Mouse (Mus musculus): Measurements from ENCODE around the gene Il6st. TPM values are rescaled to one million over a fixed set of nuclear protein-coding genes. Genes with fewer than 3 reads are reported as not detected.
"Not testable (repeated sequence)": the region's sequence is repeated elsewhere in the genome, so short reads cannot be mapped to it uniquely, and the experiment has no call there.

Gene Il6st
- polyA plus RNA-seq, 1 experiment from 2014 or later = 32.0 TPM

DNA sequence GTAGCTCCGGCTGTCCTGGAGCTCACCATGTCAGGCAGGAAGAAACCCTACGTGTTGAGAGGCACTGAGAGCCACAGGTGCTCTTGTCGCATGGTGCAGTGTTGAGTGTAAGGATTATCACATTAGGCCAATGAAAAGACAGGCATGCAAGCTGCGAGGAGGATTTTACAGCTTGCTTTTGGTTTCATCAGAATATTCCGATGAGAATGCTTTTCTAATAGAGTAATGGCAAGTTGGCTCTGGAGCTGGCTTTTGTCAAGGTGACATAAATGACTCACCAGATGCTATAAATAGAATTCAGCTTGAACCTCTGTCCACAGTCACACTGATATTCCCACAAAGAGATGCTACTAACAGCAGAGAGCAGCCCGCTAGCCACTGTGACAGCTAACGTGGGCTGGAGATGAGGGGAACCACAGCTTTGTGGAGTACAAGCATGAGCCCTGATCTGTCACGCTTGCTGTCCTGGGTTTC lies 38.7 kb upstream of the Il6st start:
- Histone ChIP-seq H3K36me3 (ENCODE audit: control insufficient read depth, insufficient read depth, low read length) (no peaks in the 10 kb centered on the region), H3K4me1 (replicated peaks; ENCODE audit: control insufficient read depth, insufficient read depth, low read length) (no peaks in the 10 kb centered on the region), H3K27ac (ENCODE audit: low read depth, low read length) (no peak overlapping the region), H3K9me3 (ENCODE audit: control insufficient read depth, low read length) (no peaks in the 10 kb centered on the region), H3K27me3 (ENCODE audit: control insufficient read depth, insufficient read depth, low read length) (no peaks in the 10 kb centered on the region), H3K4me3 (ENCODE audit: low read depth, low read length) (no peak overlapping the region), H3K9ac (ENCODE audit: low read length) (no peak overlapping the region), H3K4me2 (ENCODE audit: low read depth, low read length, severe bottlenecking) (no peak overlapping the region)
- 79% methylated on average over 8 of the region's 8 CpGs for WGBS
- ATAC-seq (replicated peaks; ENCODE audit: low FRiP score) (no peak), DNase-seq (ENCODE audit: low spot score) (no peak)

DNA sequence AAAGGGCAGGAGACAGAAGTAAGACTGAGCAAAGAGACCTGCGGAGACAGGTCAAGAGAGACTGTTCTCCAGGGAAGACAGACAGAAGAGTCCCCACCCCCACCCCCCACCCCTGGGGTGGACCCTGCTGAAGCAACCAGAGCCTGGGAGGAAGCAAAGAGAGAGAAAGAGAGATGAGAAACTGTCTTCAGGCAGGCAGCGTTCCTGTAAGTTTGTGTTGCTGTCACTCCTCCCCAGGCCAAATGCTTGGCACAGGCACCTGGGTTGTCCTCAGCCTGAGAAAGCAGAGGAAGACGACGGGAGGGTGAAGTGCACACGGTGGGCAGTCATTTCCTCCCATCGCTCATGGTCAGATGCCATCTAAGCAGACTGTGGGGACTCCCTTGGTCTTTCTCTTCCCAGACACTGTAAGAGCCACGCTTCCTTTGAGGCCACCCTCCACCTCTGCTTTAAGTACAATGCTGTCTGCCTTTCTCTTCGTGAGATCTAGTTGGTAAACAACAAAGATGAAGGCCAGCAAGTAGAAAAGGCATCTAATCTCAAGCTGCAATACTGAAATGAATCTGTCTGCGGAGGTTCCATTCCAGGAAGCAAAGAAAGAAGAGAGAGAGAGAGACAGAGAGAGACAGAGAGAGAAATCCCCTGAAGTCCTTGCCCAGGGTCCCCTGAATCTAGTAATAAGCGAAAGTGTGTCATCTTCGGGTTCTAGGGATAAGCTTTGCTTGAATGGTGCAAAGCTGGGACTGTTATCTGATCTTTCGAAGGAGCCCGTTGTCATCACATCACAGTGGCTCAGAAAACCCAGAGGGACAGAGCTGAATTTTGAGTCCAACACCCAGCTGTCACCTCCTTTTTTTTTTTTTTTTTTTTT lies 37.4 kb upstream of the Il6st start:
- Histone ChIP-seq H3K4me3 (ENCODE audit: low read depth, low read length) (no peak overlapping the region), H3K9ac (ENCODE audit: low read length) (no peak overlapping the region), H3K4me1 (replicated peaks; ENCODE audit: control insufficient read depth, insufficient read depth, low read length) (no peaks in the 10 kb centered on the region), H3K27me3 (ENCODE audit: control insufficient read depth, insufficient read depth, low read length) (no peaks in the 10 kb centered on the region), H3K9me3 (ENCODE audit: control insufficient read depth, low read length) (no peaks in the 10 kb centered on the region), H3K27ac (ENCODE audit: low read depth, low read length) (no peak overlapping the region), H3K36me3 (ENCODE audit: control insufficient read depth, insufficient read depth, low read length) (no peaks in the 10 kb centered on the region), H3K4me2 (ENCODE audit: low read depth, low read length, severe bottlenecking) (no peak overlapping the region)
- no peak for DNase-seq (ENCODE audit: low spot score)
- whole genome bisulfite sequencing = 78% methylated on average over 13 of the region's 13 CpGs
- ATAC-seq (replicated peaks; ENCODE audit: low FRiP score) = no peak

DNA sequence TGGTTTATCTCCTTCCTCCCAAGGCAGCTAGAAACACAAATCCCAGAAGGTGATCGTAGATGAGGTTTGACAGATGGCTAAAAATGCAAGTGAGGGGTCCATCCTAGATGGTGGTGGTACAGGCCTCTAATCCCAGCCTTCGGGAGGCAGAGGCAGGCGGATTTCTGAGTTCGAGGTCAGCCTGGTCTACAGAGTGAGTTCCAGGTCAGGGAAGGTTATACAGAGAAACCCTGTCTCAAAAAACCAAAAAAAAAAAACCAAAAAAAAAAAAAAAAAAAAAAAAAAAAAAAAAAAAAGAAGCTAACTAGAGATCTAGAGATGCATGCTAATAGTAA lies 36.8 kb upstream of the Il6st start:
- not testable (repeated sequence) for H3K4me2 ChIP-seq (ENCODE audit: low read depth, low read length, severe bottlenecking); H3K36me3 ChIP-seq (ENCODE audit: control insufficient read depth, insufficient read depth, low read length); ATAC-seq (replicated peaks; ENCODE audit: low FRiP score); H3K9me3 ChIP-seq (ENCODE audit: control insufficient read depth, low read length); H3K27me3 ChIP-seq (ENCODE audit: control insufficient read depth, insufficient read depth, low read length); H3K4me1 ChIP-seq (replicated peaks; ENCODE audit: control insufficient read depth, insufficient read depth, low read length); H3K9ac ChIP-seq (ENCODE audit: low read length); H3K4me3 ChIP-seq (ENCODE audit: low read depth, low read length); DNase-seq (ENCODE audit: low spot score); H3K27ac ChIP-seq (ENCODE audit: low read depth, low read length)
- 92% methylated on average over 4 of the region's 4 CpGs for WGBS

DNA sequence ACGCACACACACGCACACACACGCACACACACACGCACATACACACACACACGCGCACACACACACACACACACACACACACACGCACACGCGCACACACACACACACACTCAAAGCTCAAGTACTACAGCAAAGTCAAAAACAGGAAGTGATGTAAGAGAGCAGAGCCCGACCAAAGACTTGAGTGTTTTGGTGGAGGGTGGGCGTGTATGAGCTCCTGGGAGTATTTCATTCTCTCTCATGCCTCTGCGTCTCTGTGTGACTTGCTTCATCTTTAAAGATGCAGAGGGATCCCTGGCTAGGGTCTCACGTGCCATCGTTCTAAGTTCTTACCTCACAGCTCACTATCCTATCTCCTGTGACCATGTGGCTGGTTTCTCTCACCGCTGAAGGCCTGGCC lies 36.3 kb upstream of the Il6st start:
- DNase-seq (ENCODE audit: low spot score) = no peak
- Histone ChIP-seq H3K27ac (ENCODE audit: low read depth, low read length) (no peak overlapping the region), H3K9me3 (ENCODE audit: control insufficient read depth, low read length) (no peaks in the 10 kb centered on the region), H3K4me1 (replicated peaks; ENCODE audit: control insufficient read depth, insufficient read depth, low read length) (no peaks in the 10 kb centered on the region), H3K27me3 (ENCODE audit: control insufficient read depth, insufficient read depth, low read length) (no peaks in the 10 kb centered on the region), H3K4me3 (ENCODE audit: low read depth, low read length) (no peak overlapping the region), H3K36me3 (ENCODE audit: control insufficient read depth, insufficient read depth, low read length) (no peaks in the 10 kb centered on the region), H3K9ac (ENCODE audit: low read length) (no peak overlapping the region), H3K4me2 (ENCODE audit: low read depth, low read length, severe bottlenecking) (no peak overlapping the region)
- WGBS = 91% methylated on average over 15 of the region's 15 CpGs
- no peak for ATAC-seq (replicated peaks; ENCODE audit: low FRiP score)

DNA sequence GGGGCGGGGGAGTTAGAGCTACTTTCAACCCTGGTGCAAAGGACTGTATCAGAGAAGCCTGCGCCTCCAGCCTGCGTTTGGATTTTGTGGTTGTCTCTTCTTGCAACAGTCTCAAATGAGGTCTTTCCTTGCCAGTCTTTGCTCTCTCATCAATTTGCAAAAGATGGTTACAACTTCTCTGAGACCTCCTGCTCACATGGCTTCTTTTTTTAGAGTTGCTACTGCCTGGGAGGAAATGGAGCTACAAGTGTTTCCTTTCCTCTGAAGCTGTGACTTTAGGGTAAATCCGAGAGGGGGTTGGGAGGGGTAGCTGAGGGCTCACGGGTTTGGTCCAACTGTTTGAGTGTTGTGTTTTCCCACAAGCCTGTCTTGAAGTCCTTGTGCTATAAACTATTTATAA lies 30.6 kb upstream of the Il6st start:
- Histone ChIP-seq H3K27me3 (ENCODE audit: control insufficient read depth, insufficient read depth, low read length) (no peaks in the 10 kb centered on the region), H3K9ac (ENCODE audit: low read length) (no peak overlapping the region), H3K4me1 (replicated peaks; ENCODE audit: control insufficient read depth, insufficient read depth, low read length) (no peaks in the 10 kb centered on the region), H3K36me3 (ENCODE audit: control insufficient read depth, insufficient read depth, low read length) (no peaks in the 10 kb centered on the region), H3K27ac (ENCODE audit: low read depth, low read length) (no peak overlapping the region), H3K4me3 (ENCODE audit: low read depth, low read length) (no peak overlapping the region), H3K9me3 (ENCODE audit: control insufficient read depth, low read length) (no peaks in the 10 kb centered on the region), H3K4me2 (ENCODE audit: low read depth, low read length, severe bottlenecking) (no peak overlapping the region)
- WGBS = 66% methylated on average over 5 of the region's 5 CpGs
- DNase-seq (ENCODE audit: low spot score) (no peak), ATAC-seq (replicated peaks; ENCODE audit: low FRiP score) (no peak)

DNA sequence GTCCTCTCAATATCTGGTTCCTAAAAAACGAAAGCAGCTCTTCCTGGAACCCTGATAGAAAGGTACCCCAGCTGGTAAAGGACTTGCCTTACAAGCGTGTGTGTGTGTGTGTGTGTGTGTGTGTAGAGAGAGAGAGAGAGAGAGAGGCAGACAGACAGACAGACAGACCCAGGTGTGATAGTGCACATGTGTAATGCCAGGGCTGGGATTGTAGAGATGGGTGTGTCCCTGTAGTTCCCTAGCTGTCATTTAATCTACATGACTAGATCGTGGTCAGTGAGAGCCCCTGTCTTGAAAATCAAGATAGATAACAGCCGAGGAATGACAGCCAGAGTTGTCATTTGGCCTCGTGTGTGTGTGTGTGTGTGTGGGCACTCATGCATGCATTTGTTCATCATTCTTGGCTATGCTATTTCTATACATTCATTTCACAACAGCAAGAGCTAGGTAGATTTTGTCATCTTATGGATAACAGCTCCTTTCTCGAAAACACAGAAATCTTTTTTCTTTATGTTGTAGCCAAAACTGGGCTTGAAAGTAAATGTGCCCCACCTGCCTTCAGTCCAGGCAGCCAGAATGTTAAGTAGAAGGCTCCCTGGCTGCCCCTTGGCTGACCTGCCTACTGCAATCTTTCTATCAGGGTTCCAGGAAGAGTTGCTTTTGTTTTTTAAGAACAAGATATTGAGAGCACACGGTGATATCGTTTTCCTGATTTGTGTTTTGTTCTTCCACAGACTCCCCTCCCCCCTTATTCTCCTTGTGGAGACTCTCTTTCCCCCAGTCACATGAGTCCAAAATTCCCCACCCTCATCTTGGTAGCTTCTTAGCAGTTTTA lies 28.4 kb upstream of the Il6st start:
- H3K27ac ChIP-seq (ENCODE audit: low read depth, low read length) = no peak overlapping the region
- no peak overlapping the region for H3K4me3 ChIP-seq (ENCODE audit: low read depth, low read length)
- H3K36me3 ChIP-seq (ENCODE audit: control insufficient read depth, insufficient read depth, low read length) = no peaks in the 10 kb centered on the region
- H3K4me1 ChIP-seq (replicated peaks; ENCODE audit: control insufficient read depth, insufficient read depth, low read length) = no peaks in the 10 kb centered on the region; the same call in 1 of the 2 replicates
- DNase-seq (ENCODE audit: low spot score) (no peak), ATAC-seq (replicated peaks; ENCODE audit: low FRiP score) (no peak)
- no peaks in the 10 kb centered on the region for H3K27me3 ChIP-seq (ENCODE audit: control insufficient read depth, insufficient read depth, low read length)
- 79% methylated on average over 8 of the region's 8 CpGs for WGBS
- no peaks in the 10 kb centered on the region for H3K9me3 ChIP-seq (ENCODE audit: control insufficient read depth, low read length)
- no peak overlapping the region for H3K9ac ChIP-seq (ENCODE audit: low read length)
- H3K4me2 ChIP-seq (ENCODE audit: low read depth, low read length, severe bottlenecking) = no peak overlapping the region

DNA sequence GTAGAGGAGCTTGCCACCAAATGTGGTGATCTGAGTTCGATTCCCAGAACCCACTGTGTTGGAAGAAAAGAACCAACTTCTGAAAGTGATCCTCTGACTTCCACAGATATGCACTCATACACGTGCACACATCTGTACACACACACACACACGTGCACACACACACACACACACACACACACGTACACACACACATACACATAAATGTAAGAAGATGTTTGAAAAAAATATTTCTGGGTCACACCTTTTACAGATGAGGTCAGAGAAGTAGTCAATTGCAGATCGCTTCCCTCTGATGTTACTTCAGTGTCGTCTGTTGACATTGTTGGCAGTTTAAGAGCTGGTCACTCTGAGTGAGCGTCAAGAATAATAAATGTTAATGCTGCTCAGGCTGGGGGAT lies 27.6 kb upstream of the Il6st start:
- Histone ChIP-seq H3K9ac (ENCODE audit: low read length) (no peak overlapping the region), H3K4me3 (ENCODE audit: low read depth, low read length) (no peak overlapping the region), H3K4me2 (ENCODE audit: low read depth, low read length, severe bottlenecking) (no peak overlapping the region), H3K27me3 (ENCODE audit: control insufficient read depth, insufficient read depth, low read length) (no peaks in the 10 kb centered on the region), H3K36me3 (ENCODE audit: control insufficient read depth, insufficient read depth, low read length) (no peaks in the 10 kb centered on the region), H3K4me1 (replicated peaks; ENCODE audit: control insufficient read depth, insufficient read depth, low read length) (no peaks in the 10 kb centered on the region; the same call in 1 of the 2 replicates), H3K27ac (ENCODE audit: low read depth, low read length) (no peak overlapping the region), H3K9me3 (ENCODE audit: control insufficient read depth, low read length) (no peaks in the 10 kb centered on the region)
- no peak for DNase-seq (ENCODE audit: low spot score)
- WGBS = 91% methylated on average over 7 of the region's 7 CpGs
- no peak for ATAC-seq (replicated peaks; ENCODE audit: low FRiP score)

DNA sequence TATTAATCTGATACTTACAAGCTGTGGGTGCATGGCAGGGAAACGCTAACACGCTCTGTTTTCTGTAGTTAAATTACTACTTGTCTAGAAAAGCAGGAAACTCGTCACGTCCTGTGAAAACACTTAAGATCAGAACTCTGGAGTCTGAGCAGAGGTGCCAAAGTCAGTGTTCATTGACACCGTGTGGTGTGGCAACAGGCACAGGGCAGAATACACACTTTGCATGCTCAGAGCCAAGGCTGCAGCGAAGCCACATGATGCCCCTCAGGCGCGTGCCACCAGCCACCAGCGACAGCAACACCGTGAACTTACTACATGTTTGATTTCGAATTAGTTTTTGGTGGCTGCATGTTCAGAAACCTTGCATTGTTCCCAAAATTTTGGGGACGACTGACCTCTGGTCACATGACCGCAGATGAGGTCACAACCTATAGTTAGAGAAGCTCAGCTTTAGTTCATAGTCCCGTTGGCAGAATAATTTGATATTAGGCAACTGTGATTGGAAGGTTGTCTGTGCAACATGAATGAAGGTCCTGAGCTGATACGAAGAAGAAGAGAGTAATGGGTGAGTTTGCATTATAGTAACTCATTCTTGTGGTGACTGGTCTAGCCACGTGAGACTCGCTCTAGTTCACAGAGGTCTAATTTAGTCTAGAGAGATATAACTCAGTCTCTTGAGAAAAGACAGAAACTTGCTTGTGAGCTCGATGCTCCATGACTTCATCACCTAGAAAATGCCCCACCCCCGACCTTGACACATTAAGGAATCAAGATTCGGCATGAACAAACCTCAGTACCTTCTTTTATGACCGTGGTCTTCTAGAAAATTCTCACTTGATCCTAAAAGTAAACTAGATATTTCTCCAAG lies 25.6 kb upstream of the Il6st start:
- no peaks in the 10 kb centered on the region for H3K27me3 ChIP-seq (ENCODE audit: control insufficient read depth, insufficient read depth, low read length)
- no peak for DNase-seq (ENCODE audit: low spot score)
- no peaks in the 10 kb centered on the region; the same call in 1 of the 2 replicates for H3K4me1 ChIP-seq (replicated peaks; ENCODE audit: control insufficient read depth, insufficient read depth, low read length)
- H3K4me2 ChIP-seq (ENCODE audit: low read depth, low read length, severe bottlenecking) = no peak overlapping the region
- no peak overlapping the region for H3K27ac ChIP-seq (ENCODE audit: low read depth, low read length)
- no peak for ATAC-seq (replicated peaks; ENCODE audit: low FRiP score)
- H3K9ac ChIP-seq (ENCODE audit: low read length) = no peak overlapping the region
- 92% methylated on average over 21 of the region's 21 CpGs for WGBS
- H3K4me3 ChIP-seq (ENCODE audit: low read depth, low read length) = no peak overlapping the region
- H3K9me3 ChIP-seq (ENCODE audit: control insufficient read depth, low read length) = no peaks in the 10 kb centered on the region
- H3K36me3 ChIP-seq (ENCODE audit: control insufficient read depth, insufficient read depth, low read length) = no peaks in the 10 kb centered on the region

All from forebrain, embryonic 11.5 days (tissue).